Mouse (Mus musculus): ENCODE measurements around the gene Hba-a1.

DNA sequence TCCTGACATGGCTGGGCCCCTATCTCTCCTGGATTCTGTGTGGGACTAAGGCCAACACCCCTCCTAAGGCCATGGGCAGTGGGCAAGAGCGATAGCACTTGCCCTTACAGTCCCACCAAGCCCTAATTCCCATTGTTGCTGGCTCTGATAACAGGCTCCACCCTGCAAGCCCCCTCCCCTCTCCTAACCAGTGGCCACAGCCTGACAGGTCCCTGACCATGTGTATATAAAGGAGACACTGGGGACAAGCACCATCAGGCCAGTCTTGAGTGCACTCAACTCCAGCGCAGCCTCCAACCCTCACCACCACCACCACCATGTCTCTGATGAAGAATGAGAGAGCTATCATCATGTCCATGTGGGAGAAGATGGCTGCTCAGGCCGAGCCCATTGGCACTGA, 7.0 kb upstream of the Hba-a1 start, which contains the start of gene Hba-x:
- TF ChIP-seq POLR2A (IDR thresholded peaks at IDR 0.05; ENCODE audit: borderline replicate concordance, insufficient read depth, low read length) (no peak), CTCF (IDR thresholded peaks at IDR 0.05; ENCODE audit: borderline replicate concordance, insufficient read depth, low read depth, low read length) (no peak)

Data from cerebellum, adult 2 months (tissue).